Mouse (Mus musculus) liver, adult 2 months (tissue): Measurements from ENCODE around the gene Agrn. TPM values are rescaled to one million over a fixed set of nuclear protein-coding genes. Genes with fewer than 3 reads are reported as not detected.

Experiments used
- DNase-seq: peaks from one replicate; pipeline ENCODE4 v3.0.0-alpha.2; 2011; ENCODE audit warnings: low read depth, low spot score; ENCODE audit errors: extremely low read depth
- H3K27ac ChIP-seq: fragments of 200-500 bp; replicated peaks from 2 replicates; pipeline ENCODE4 v1.5.1; 2012; ENCODE audit warnings: low read depth, mild to moderate bottlenecking, control low read depth, inconsistent platforms, low read length; ENCODE audit not compliant: insufficient read depth
- H3K27me3 ChIP-seq: fragments of 200-500 bp; 2 replicates; pipeline ENCODE4 v1.6.1; 2012; ENCODE audit warnings: mild to moderate bottlenecking, moderate library complexity, low read length, inconsistent platforms; ENCODE audit not compliant: control insufficient read depth, insufficient read depth
- H3K36me3 ChIP-seq: fragments of 200-500 bp; 2 replicates; pipeline ENCODE4 v1.6.1; 2012; ENCODE audit warnings: low read length, inconsistent platforms; ENCODE audit not compliant: control insufficient read depth, insufficient read depth
- H3K4me1 ChIP-seq: fragments of 200-500 bp; 2 replicates; pipeline ENCODE4 v1.6.1; 2011; ENCODE audit warnings: low read length; ENCODE audit not compliant: control insufficient read depth, insufficient read depth
- H3K4me3 ChIP-seq: fragments of 200-500 bp; 2 replicates; pipeline ENCODE4 v1.5.1; 2011; ENCODE audit warnings: low read depth, mild to moderate bottlenecking, control low read depth, low read length, moderate library complexity; ENCODE audit not compliant: insufficient read depth
- H3K79me2 ChIP-seq: fragments of 200-500 bp; 2 replicates; pipeline ENCODE4 v1.6.1; 2012; ENCODE audit warnings: inconsistent platforms, mild to moderate bottlenecking, low read length, moderate library complexity; ENCODE audit not compliant: control insufficient read depth, insufficient read depth
- H3K9ac ChIP-seq: fragments of 200-500 bp; 2 replicates; pipeline ENCODE4 v1.6.1; 2012; ENCODE audit warnings: low read depth, mild to moderate bottlenecking, control low read depth, inconsistent platforms, low read length
- CTCF ChIP-seq: fragments of 200-500 bp; IDR thresholded peaks from 2 replicates; pipeline ENCODE4 v1.5.1; 2011; ENCODE audit warnings: low read depth, low read length, control low read depth
- POLR2A ChIP-seq: fragments of 200-500 bp; IDR thresholded peaks from 2 replicates; pipeline ENCODE4 v1.6.1; 2011; ENCODE audit warnings: low read length, control low read depth; ENCODE audit not compliant: insufficient read depth; ENCODE audit errors: extremely low read depth
- WGBS: fragments of 180-500 bp; shearing (Covaris S2); methylation state at CpG from one replicate; pipeline ENCODE4 v1.1.7; 2018; 5-methylcytosine and 5-hydroxymethylcytosine counted together
- polyA plus RNA-seq: library from polyadenylated mRNA; depleted of rRNA; stranded (reverse); fragments of >200 nt; gene quantifications from 2 replicates; pipeline ENCODE4 v1.2.3, GENCODE M21; 2012
- total RNA-seq: library from RNA; depleted of rRNA; stranded (reverse); fragments of >200 nt; gene quantifications from 2 replicates; pipeline ENCODE4 v1.2.3, GENCODE M21; 2014

The Agrn gene
- total and polyA plus RNA-seq, 2 experiments = 10.4 to 33.2 TPM

DNA sequence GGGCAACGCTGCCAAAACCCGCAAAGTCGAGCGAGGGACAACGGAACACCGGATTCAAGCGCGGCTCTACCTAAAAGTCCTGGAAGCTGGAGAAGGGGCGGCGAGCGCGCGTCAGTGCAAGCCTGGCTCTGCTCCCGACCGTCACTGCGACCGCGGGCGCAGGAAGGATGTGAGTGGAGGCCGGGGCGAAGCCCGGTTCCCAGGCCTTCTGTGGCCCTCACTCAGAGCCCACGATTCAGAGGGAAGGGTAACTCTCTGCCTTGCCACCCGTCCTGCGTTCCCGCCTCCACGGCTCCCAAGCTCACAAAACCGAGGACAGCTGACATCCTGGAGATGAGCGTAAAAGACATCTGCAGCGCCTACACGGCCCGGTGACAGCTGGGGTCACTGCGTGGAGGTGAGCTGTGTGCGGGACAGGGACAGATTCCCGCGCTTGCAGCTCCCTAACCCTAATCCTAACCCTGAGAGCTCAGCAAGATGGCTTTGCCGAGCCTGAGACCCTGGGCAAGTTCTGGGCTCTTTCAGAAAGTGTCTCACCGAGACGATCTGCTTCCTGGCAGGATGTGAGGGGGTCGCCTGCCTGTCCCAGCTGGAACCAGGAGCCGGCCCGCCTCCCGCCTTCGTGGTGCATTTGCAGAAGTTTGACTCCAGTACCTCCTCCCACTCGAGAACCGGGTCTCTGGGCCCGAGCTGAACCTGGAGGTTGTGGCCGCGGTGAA, 6.3 kb upstream of the Agrn start:
- Histone ChIP-seq H3K27ac (peak overlapping the region; percentile 81), H3K4me1 (peaks cover 16% of the 10 kb centered on the region), H3K36me3 (no peaks in the 10 kb centered on the region), H3K79me2 (peaks cover 5% of the 10 kb centered on the region; the same call in 1 of the 2 replicates), H3K27me3 (no peaks in the 10 kb centered on the region), H3K9ac (peak overlapping the region; percentile 91), H3K4me3 (peak overlapping the region; percentile 90)
- under 1% methylated on average over 49 of the region's 49 CpGs for WGBS
- TF ChIP-seq CTCF = no peak
- no peak for TF ChIP-seq POLR2A
- DNase-seq = no peak

DNA sequence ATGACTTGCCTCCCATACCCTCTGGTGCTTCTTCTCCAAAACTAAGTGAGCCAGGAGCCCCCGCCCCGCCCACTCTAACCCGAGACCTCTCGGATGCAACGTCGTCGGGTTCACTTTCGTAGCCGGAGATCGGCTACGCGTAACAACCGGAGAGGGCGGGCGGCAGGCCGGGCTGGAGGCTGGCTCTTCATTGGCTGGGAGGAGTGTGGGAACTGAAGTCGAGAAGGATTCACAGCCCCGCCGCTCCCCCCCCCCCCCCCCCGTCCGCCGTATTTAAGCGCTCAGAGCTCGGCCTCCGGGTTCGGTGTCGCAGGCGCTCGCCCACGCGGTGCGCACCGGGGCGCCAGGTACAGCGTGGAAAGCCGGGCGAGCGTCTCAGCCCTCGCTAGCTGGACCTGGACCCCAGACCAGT, 5.7 kb upstream of the Agrn start, which contains the start of gene AW011738:
TSS of gene AW011738 (plus strand) at position 304 of the 412 bp plus-strand sequence.
- Histone ChIP-seq H3K9ac (peak within 1 kb of the TSS; percentile 91), H3K79me2 (peaks cover 5% of the 10 kb centered on the region; the same call in 1 of the 2 replicates), H3K36me3 (no peaks in the 10 kb centered on the region), H3K4me1 (peaks cover 17% of the 10 kb centered on the region), H3K27me3 (no peaks in the 10 kb centered on the region), H3K27ac (peak within 1 kb of the TSS; percentile 81), H3K4me3 (peak within 1 kb of the TSS; percentile 90)
- TF ChIP-seq CTCF (no peak), POLR2A (peak; percentile 73; the same call in 1 of the 2 replicates)
- DNase-seq = peak; percentile 69
- under 1% methylated on average over 37 of the region's 39 CpGs for WGBS

DNA sequence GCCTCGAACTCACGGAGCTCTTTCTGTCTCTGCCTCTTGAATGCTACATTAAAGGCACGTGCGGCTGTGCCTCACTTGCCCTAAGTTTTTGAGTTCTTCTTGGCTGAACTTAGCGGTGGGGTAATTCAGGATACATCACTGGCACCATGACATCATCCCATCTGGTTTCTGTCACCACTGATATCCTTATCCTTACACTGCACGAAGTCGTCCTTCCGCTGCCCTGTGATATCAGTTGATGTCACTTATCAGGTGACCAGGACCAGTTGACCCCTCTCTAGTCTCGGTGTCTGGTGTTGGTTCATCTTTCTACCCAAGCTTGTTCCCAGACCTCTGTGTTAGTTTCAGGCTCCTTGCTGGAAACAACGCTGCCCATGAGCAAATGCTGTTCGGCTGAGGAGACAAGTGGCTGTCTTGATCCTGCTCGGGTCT, 5.2 kb upstream of the Agrn start:
- TF ChIP-seq CTCF = no peak
- no peak for TF ChIP-seq POLR2A
- Histone ChIP-seq H3K4me1 (peaks cover 18% of the 10 kb centered on the region), H3K27ac (peak overlapping the region; percentile 51), H3K79me2 (peaks cover 5% of the 10 kb centered on the region; the same call in 1 of the 2 replicates), H3K27me3 (no peaks in the 10 kb centered on the region), H3K4me3 (peak overlapping the region; percentile 45), H3K36me3 (no peaks in the 10 kb centered on the region), H3K9ac (peak overlapping the region; percentile 7)
- WGBS = 37% methylated on average over 12 of the region's 12 CpGs
- peak; percentile 19 for DNase-seq

DNA sequence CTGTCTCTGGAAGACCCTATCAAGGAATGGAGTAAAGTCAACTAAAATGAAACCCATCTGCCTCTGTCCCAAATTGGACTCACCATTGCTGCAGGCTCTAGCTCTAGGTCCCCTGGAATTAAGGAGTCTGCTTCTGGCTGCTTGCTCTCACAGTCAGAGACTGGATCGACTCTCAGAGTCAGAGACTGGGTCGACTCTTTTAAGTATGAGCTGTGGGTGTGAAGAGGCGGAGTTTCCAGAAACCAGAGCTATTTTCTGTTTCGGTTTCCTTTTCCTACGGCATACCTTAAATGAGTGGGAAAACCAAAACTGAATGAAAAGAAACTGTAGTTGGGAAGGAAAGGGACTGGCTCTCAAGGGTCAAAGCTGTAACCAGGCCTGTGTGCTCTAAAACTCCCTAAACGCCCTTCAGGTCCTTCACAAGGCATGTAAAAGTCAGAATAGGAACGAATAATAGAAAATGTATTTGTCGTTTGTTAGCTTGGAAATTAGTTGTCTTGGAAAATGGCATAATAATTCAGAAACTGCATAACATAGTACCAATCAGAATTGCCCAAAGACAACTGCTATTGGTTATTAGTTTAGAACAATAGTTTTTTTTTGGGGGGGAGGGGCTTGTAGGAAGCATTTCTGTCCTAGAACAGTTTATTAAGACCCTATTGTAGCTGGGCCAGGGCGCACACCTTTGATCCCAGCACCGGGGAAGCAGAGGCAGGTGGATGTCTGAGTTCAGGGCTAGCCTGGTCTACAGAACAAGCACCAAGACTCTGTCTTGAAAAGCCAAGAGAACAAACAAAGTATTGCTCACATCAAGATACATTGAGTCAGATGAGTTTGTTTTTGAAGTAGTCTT, 3.6 kb upstream of the Agrn start, which contains the start of gene Isg15:
TSS of gene Isg15 (minus strand) at position 196 of the 853 bp plus-strand sequence.
- WGBS = 35% methylated on average over 10 of the region's 10 CpGs
- Histone ChIP-seq H3K27ac (peak within 1 kb of the TSS; percentile 50), H3K4me3 (peak within 1 kb of the TSS; percentile 60), H3K9ac (peak within 1 kb of the TSS; percentile 65), H3K79me2 (peaks cover 11% of the 10 kb centered on the region; the same call in 1 of the 2 replicates), H3K27me3 (no peaks in the 10 kb centered on the region), H3K36me3 (no peaks in the 10 kb centered on the region), H3K4me1 (peaks cover 23% of the 10 kb centered on the region)
- DNase-seq = peak; percentile 77
- no peak for TF ChIP-seq POLR2A
- TF ChIP-seq CTCF = no peak

DNA sequence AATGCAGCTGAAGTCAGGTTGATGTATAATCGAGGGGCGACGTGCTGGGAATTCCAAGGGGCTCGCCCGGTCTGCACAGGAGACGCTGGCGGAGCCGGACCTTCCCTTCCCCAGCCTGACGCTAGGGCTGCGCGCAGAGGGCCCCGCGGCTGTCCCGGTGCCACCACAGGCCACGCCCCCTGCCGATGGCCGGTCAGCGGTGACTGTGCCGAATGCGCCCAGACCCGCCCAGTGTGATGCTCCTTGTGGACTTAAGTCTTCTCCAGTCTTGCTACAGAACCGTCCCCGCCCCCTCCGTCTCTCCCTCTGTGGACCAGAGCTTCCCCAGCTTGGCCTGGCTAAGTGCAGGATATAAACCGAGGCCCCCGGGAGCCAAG, 529 bp upstream of the Agrn start:
- H3K9ac ChIP-seq = peak overlapping the region; percentile 84
- H3K36me3 ChIP-seq = no peaks in the 10 kb centered on the region
- TF ChIP-seq POLR2A (0 out of 2 replicates have a peak, but pooled peaks have one; percentile 18), CTCF (0 out of 2 replicates have a peak, but pooled peaks have one; percentile 13)
- peaks cover 12% of the 10 kb centered on the region; the same call in 1 of the 2 replicates for H3K4me1 ChIP-seq
- DNase-seq = peak; percentile 81
- H3K4me3 ChIP-seq = peak overlapping the region; percentile 76
- no peaks in the 10 kb centered on the region for H3K27me3 ChIP-seq
- H3K79me2 ChIP-seq = 0 out of 2 replicates have a peak, but pooled peaks cover 6% of the 10 kb centered on the region
- 0% methylated on average over 25 of the region's 26 CpGs for WGBS
- H3K27ac ChIP-seq = peak overlapping the region; percentile 90
